Mouse (Mus musculus) adipocyte (in vitro differentiated cells): ENCODE results near the gene Pdf.
"Not testable (repeated sequence)": the region's sequence is repeated elsewhere in the genome, so short reads cannot be mapped to it uniquely, and the experiment has no call there.

ENCODE experiments used
- DNase-seq: peaks from one replicate; pipeline ENCODE4 v3.0.0-alpha.2; 2016; ENCODE audit warnings: low spot score

Pdf gene

GRCm38 (mm10) chr8:107036626-107037025 is 11.8 kb downstream of the Pdf start:
- peak; percentile 34 for DNase-seq

- DNase-seq: no peak
Observed at GRCm38 (mm10) chr8:107035641-107036040, 12.8 kb downstream of the Pdf start.

- DNase-seq: not testable (repeated sequence)
Observed at GRCm38 (mm10) chr8:107033609-107034008, 14.8 kb downstream of the Pdf start.

GRCm38 (mm10) chr8:107031577-107032090 is 16.8 kb downstream of the Pdf start:
- DNase-seq: peak; percentile 41

GRCm38 (mm10) chr8:107030650-107031576 is 17.5 kb downstream of the Pdf start, which contains the start of gene Vps4a:
Vps4a (plus strand) TSS chr8:107031222.
- DNase-seq: peak; percentile 93

- no peak for DNase-seq
Observed at GRCm38 (mm10) chr8:107030058-107030457, 18.4 kb downstream of the Pdf start.

- DNase-seq: no peak
Observed at GRCm38 (mm10) chr8:107029310-107029709, 19.1 kb downstream of the Pdf start.

GRCm38 (mm10) chr8:107023479-107023878 is 24.9 kb downstream of the Pdf start:
- no peak for DNase-seq

GRCm38 (mm10) chr8:107014915-107015314 is 33.5 kb downstream of the Pdf start:
- no peak for DNase-seq

GRCm38 (mm10) chr8:107012666-107013065 is 35.7 kb downstream of the Pdf start:
- peak; percentile 58 for DNase-seq

- DNase-seq: no peak
Observed at GRCm38 (mm10) chr8:107007795-107008194, 40.6 kb downstream of the Pdf start.

GRCm38 (mm10) chr8:107002532-107002931 is 45.9 kb downstream of the Pdf start:
- peak; percentile 93 for DNase-seq

GRCm38 (mm10) chr8:106999068-106999467 is 49.3 kb downstream of the Pdf start:
- peak; percentile 77 for DNase-seq

GRCm38 (mm10) chr8:106997416-106997815 is 51.0 kb downstream of the Pdf start:
- DNase-seq: no peak

- not testable (repeated sequence) for DNase-seq
Observed at GRCm38 (mm10) chr8:106996339-106996738, 52.1 kb downstream of the Pdf start.
